Comparison of ENCODE assay signal across 8 mouse cellular contexts in genomic region chr17:14520565-14520964, GRCm38 (mm10).
DNase-seq lines count a peak whose midpoint lies in the region; ATAC-seq and TF ChIP-seq lines count a peak whose summit lies in the region.

No protein-coding gene starts in this region.

- no peak overlapping the region for H3K4me2 ChIP-seq in heart, postnatal 0 days (ENCODE audit: low read depth, low read length)

- TF ChIP-seq EP300 in heart, postnatal 0 days (IDR thresholded peaks at IDR 0.05; ENCODE audit: low read depth) = no peak

- ATAC-seq in heart, postnatal 0 days (ENCODE audit: insufficient read depth, low read depth) = no peak
- peak; percentile 87 for ATAC-seq in megakaryocyte progenitor cell, adult 5-6 weeks (replicated peaks; ENCODE audit: poor library complexity)
- ATAC-seq in activated CD4-positive, CD25-positive, alpha-beta regulatory T cell, adult 4 months = no peak

- H3K9me3 ChIP-seq in E14TG2a.4 (ENCODE audit: low read length) = no peaks in the 10 kb centered on the region
- no peaks in the 10 kb centered on the region for H3K9me3 ChIP-seq in embryonic facial prominence, embryonic 10.5 days
- H3K9me3 ChIP-seq in heart, postnatal 0 days (replicated peaks; ENCODE audit: control insufficient read depth, low read length) = no peaks in the 10 kb centered on the region

- TF ChIP-seq CTCF in E14TG2a.4 (conservative IDR thresholded peaks at IDR 0.05; ENCODE audit: low read length) = peak; percentile 74
- TF ChIP-seq CTCF in heart, postnatal 0 days (IDR thresholded peaks at IDR 0.05; ENCODE audit: low read depth) = peak; percentile 79

- H3K4me3 ChIP-seq in E14TG2a.4 (replicated peaks; ENCODE audit: low read length) = no peak overlapping the region
- H3K4me3 ChIP-seq in embryonic facial prominence, embryonic 10.5 days = no peak overlapping the region
- H3K4me3 ChIP-seq in heart, postnatal 0 days (ENCODE audit: low read depth, low read length) = no peak overlapping the region

- WGBS in embryonic facial prominence, embryonic 10.5 days = 13% methylated on average over 5 of the region's 5 CpGs
- 14% methylated on average over 5 of the region's 5 CpGs for WGBS in heart, postnatal 0 days

- H3K36me3 ChIP-seq in E14TG2a.4 (ENCODE audit: insufficient read depth, low read length) = no peaks in the 10 kb centered on the region
- no peaks in the 10 kb centered on the region for H3K36me3 ChIP-seq in embryonic facial prominence, embryonic 10.5 days (replicated peaks)
- no peaks in the 10 kb centered on the region for H3K36me3 ChIP-seq in heart, postnatal 0 days (replicated peaks; ENCODE audit: control insufficient read depth, insufficient read depth, low read length)

- peak; percentile 29 for DNase-seq in adrenal gland, adult 8-10 months
- DNase-seq in embryonic facial prominence, embryonic 10.5 days (ENCODE audit: low spot score) = peak; percentile 77
- no peak for DNase-seq in heart, postnatal 0 days (ENCODE audit: low spot score)
- DNase-seq in layer of hippocampus, adult 9-11 months = peak; percentile 44
- DNase-seq in right cerebral cortex, postnatal 25 days = peak; percentile 71

- H3K27me3 ChIP-seq in E14TG2a.4 (ENCODE audit: insufficient read depth, low read length) = peaks cover 24% of the 10 kb centered on the region; the same call in 1 of the 2 replicates
- peaks cover 11% of the 10 kb centered on the region; the same call in 1 of the 2 replicates for H3K27me3 ChIP-seq in embryonic facial prominence, embryonic 10.5 days (replicated peaks; ENCODE audit: low read depth, poor library complexity, severe bottlenecking)
- 0 out of 2 replicates have a peak, but pooled peaks cover 7% of the 10 kb centered on the region for H3K27me3 ChIP-seq in heart, postnatal 0 days (ENCODE audit: control insufficient read depth, insufficient read depth, low read length)

- no peak overlapping the region for H3K27ac ChIP-seq in embryonic facial prominence, embryonic 10.5 days (replicated peaks)
- H3K27ac ChIP-seq in heart, postnatal 0 days (ENCODE audit: low read depth) = no peak overlapping the region

- H3K9ac ChIP-seq in heart, postnatal 0 days (replicated peaks; ENCODE audit: low read depth, low read length) = no peak overlapping the region

- H3K4me1 ChIP-seq in E14TG2a.4 (replicated peaks; ENCODE audit: low read depth, low read length) = no peaks in the 10 kb centered on the region
- 0 out of 2 replicates have a peak, but pooled peaks cover 2% of the 10 kb centered on the region for H3K4me1 ChIP-seq in embryonic facial prominence, embryonic 10.5 days
- H3K4me1 ChIP-seq in heart, postnatal 0 days (ENCODE audit: control insufficient read depth, insufficient read depth) = no peaks in the 10 kb centered on the region
